ENCODE assay signal across 8 mouse cellular contexts in the genomic region with DNA sequence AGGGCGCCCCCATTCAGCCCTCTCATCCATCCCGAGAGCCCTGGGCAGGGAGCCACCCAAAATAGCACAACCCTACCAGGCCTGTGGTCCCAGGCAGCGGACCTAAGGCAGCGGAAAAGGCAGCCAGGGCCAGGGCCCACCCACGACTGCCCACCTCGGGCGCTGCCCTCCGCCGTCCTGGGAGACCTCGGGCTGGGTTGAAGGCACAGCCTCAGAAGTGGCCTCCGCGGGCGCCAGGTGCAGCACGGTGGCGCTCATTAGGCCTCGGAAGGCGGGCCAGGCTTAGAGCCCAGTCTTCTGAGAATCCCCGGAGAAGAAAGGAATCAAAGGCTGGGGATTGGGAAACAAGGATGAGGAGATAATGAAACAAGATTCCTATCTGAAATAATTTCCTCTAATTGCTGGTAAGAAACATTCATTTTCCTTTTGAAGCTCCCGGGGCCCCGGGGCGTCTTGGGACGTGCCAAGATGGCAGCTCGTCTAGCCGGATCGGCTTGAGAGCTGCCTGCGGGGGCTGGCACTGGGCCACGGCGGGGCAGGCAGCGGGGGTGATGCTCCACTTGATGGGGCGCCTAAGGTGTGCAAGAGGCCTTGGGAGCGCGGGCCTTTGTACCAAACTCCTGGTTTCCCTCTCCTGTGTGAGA. TPM values are rescaled to one million over a fixed set of nuclear protein-coding genes. Genes with fewer than 3 reads are reported as not detected.
DNase-seq lines count a peak whose midpoint lies in the region; ATAC-seq lines count a peak whose summit lies in the region.

No protein-coding gene starts in this region.

- peaks cover 17% of the 10 kb centered on the region; the same call in 1 of the 2 replicates for H3K27me3 ChIP-seq in kidney, embryonic 15.5 days
- H3K27me3 ChIP-seq in forebrain, embryonic 10.5 days (ENCODE audit: poor library complexity, severe bottlenecking), result peaks cover 33% of the 10 kb centered on the region
- H3K27me3 ChIP-seq in liver, embryonic 12.5 days (replicated peaks), result peaks cover 18% of the 10 kb centered on the region

- DNase-seq in kidney, adult 18-20 months, result no peak
- peak; percentile 22 for DNase-seq in brain, adult 2 months (ENCODE audit: low read depth, low spot score)
- no peak for DNase-seq in forebrain, embryonic 10.5 days (ENCODE audit: extremely low spot score, low spot score)
- no peak for DNase-seq in frontal cortex, postnatal 36 days (ENCODE audit: low spot score in 2 of 2)
- DNase-seq in left cerebral cortex, adult 9 months (ENCODE audit: low spot score in 2 of 2), result no peak
- DNase-seq in spleen, postnatal 10 days (ENCODE audit: low spot score in 2 of 2), result no peak

- H3K9me3 ChIP-seq in kidney, embryonic 15.5 days (replicated peaks), result no peaks in the 10 kb centered on the region
- H3K9me3 ChIP-seq in forebrain, embryonic 10.5 days, result no peaks in the 10 kb centered on the region
- no peaks in the 10 kb centered on the region for H3K9me3 ChIP-seq in liver, embryonic 12.5 days (replicated peaks)

- H3K4me2 ChIP-seq in kidney, embryonic 15.5 days, result peak overlapping the region; percentile 51
- peak overlapping the region; percentile 30 for H3K4me2 ChIP-seq in liver, embryonic 12.5 days

- ATAC-seq in kidney, embryonic 15.5 days (replicated peaks; ENCODE audit: low FRiP score), result no peak
- no peak for ATAC-seq in liver, embryonic 12.5 days

- WGBS in kidney, embryonic 15.5 days, result 25% methylated on average over 32 of the region's 32 CpGs
- 30% methylated on average over 32 of the region's 32 CpGs for WGBS in forebrain, embryonic 10.5 days
- WGBS in liver, embryonic 12.5 days (ENCODE audit: insufficient replicate concordance), result 19% methylated on average over 32 of the region's 32 CpGs

- no peak overlapping the region for H3K27ac ChIP-seq in kidney, embryonic 15.5 days
- H3K27ac ChIP-seq in forebrain, embryonic 10.5 days, result peak overlapping the region; percentile 12; the same call in 1 of the 2 replicates
- no peak overlapping the region for H3K27ac ChIP-seq in liver, embryonic 12.5 days

- peaks cover 37% of the 10 kb centered on the region for H3K4me1 ChIP-seq in kidney, embryonic 15.5 days
- peaks cover 18% of the 10 kb centered on the region for H3K4me1 ChIP-seq in forebrain, embryonic 10.5 days
- 0 out of 2 replicates have a peak, but pooled peaks cover 3% of the 10 kb centered on the region for H3K4me1 ChIP-seq in liver, embryonic 12.5 days

- H3K9ac ChIP-seq in kidney, embryonic 15.5 days, result no peak overlapping the region
- no peak overlapping the region for H3K9ac ChIP-seq in liver, embryonic 12.5 days

- no peaks in the 10 kb centered on the region for H3K36me3 ChIP-seq in kidney, embryonic 15.5 days
- H3K36me3 ChIP-seq in forebrain, embryonic 10.5 days (replicated peaks), result no peaks in the 10 kb centered on the region
- H3K36me3 ChIP-seq in liver, embryonic 12.5 days, result no peaks in the 10 kb centered on the region

- peak overlapping the region; percentile 21 for H3K4me3 ChIP-seq in kidney, embryonic 15.5 days (replicated peaks)
- peak overlapping the region; percentile 34 for H3K4me3 ChIP-seq in forebrain, embryonic 10.5 days
- no peak overlapping the region for H3K4me3 ChIP-seq in liver, embryonic 12.5 days

RNA-seq across cellular contexts. Expression of a gene that starts 21.4 kb away (rescaled TPM):
- not detected in 2 replicates for polyA plus RNA-seq in kidney, embryonic 15.5 days (2015; fragmentation: Nextera tagmentation; extraction: Ambion mirVana)
- not detected in 2 replicates for polyA plus RNA-seq in forebrain, embryonic 10.5 days (2016; fragmentation: Nextera tagmentation; extraction: Ambion mirVana)
- polyA plus RNA-seq in liver, embryonic 12.5 days (2016; fragmentation: Nextera tagmentation; extraction: Ambion mirVana), result not detected in 2 replicates
